Mouse (Mus musculus) bone marrow macrophage, adult 2 months (primary cell): Measurements from ENCODE around the gene Flt3.

Experiments
- CTCF ChIP-seq: IDR thresholded peaks from 2 replicates; pipeline ENCODE4 v1.5.1; 2012; ENCODE audit warnings: low read depth, mild to moderate bottlenecking, low read length, moderate library complexity
- POLR2A ChIP-seq: IDR thresholded peaks from 2 replicates; pipeline ENCODE4 v1.6.1; 2012; ENCODE audit warnings: mild to moderate bottlenecking, low read depth, low read length, borderline replicate concordance

DNA sequence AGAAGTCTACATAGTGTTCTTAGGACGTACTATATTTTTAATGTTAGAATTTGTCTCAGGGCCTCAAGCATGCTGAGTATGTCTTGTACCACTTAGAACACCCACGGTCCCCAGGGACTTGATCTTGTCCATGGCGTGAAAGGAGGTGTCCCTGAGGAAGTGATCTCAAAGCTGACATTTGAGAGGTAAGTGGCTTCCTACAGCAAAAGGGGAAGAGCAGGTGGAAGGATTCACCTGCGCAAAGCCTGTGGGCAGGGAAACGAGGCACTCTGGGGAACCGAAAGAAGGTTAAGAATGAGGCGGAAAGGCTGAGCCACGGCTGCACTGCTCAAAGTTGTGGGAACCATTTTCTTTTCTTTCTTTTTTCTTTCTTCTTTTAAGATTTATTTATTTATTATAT is 48.4 kb downstream of the Flt3 start:
- TF ChIP-seq CTCF (no peak), POLR2A (no peak)
